Mouse (Mus musculus) stomach, embryonic 14.5 days (tissue): ENCODE measurements around the gene 4932415D10Rik. TPM values are rescaled to one million over a fixed set of nuclear protein-coding genes. Genes with fewer than 3 reads are reported as not detected.

ENCODE experiments used
- ATAC-seq: fragments of 200-750 bp; cut with Nextera tagmentation; 2 replicates; pipeline ENCODE4 v1.8.0; 2017; ENCODE audit warnings: low read depth, moderate TSS enrichment; ENCODE audit not compliant: insufficient number of reproducible peaks, insufficient read depth, low FRiP score
- H3K27ac ChIP-seq: fragments of 300-500 bp; sonication (generic); 2 replicates; pipeline ENCODE4 v1.5.1; 2014; ENCODE audit warnings: mild to moderate bottlenecking, low read length, moderate library complexity, mixed read lengths
- H3K27me3 ChIP-seq: fragments of 300-500 bp; sonication (generic); 2 replicates; pipeline ENCODE4 v1.6.1; 2014; ENCODE audit warnings: low read length, control low read depth, mixed read lengths; ENCODE audit not compliant: control insufficient read depth, insufficient read depth
- H3K36me3 ChIP-seq: fragments of 300-500 bp; sonication (generic); 2 replicates; pipeline ENCODE4 v1.6.1; 2014; ENCODE audit warnings: mild to moderate bottlenecking, control low read depth, low read length, moderate library complexity, mixed read lengths; ENCODE audit not compliant: control insufficient read depth, insufficient read depth
- H3K4me1 ChIP-seq: fragments of 300-500 bp; sonication (generic); 2 replicates; pipeline ENCODE4 v1.6.1; 2014; ENCODE audit warnings: low read length, control low read depth, mixed read lengths; ENCODE audit not compliant: control insufficient read depth, insufficient read depth
- H3K4me2 ChIP-seq: fragments of 300-500 bp; sonication (generic); replicated peaks from 2 replicates; pipeline ENCODE4 v1.6.1; 2014; ENCODE audit warnings: low read depth, low read length, control low read depth
- H3K4me3 ChIP-seq: fragments of 300-500 bp; sonication (generic); 2 replicates; pipeline ENCODE4 v1.5.1; 2014; ENCODE audit warnings: low read depth, low read length, control low read depth
- H3K9ac ChIP-seq: fragments of 300-500 bp; sonication (generic); replicated peaks from 2 replicates; pipeline ENCODE4 v1.6.1; 2014; ENCODE audit warnings: low read depth, mild to moderate bottlenecking, control low read depth, low read length, moderate library complexity, mixed read lengths
- H3K9me3 ChIP-seq: fragments of 300-500 bp; sonication (generic); 2 replicates; pipeline ENCODE4 v1.6.1; 2016; ENCODE audit warnings: low read depth, low read length, control low read depth; ENCODE audit not compliant: control insufficient read depth
- WGBS: fragments of 180-500 bp; shearing (Covaris S2); extraction: QIAGEN DNeasy Blood & Tissue Kit; methylation state at CpG from one replicate; pipeline ENCODE4 v1.1.7; 2014; 5-methylcytosine and 5-hydroxymethylcytosine counted together
- polyA plus RNA-seq: library from polyadenylated mRNA; unstranded; fragments of >200 nt; fragmentation: Nextera tagmentation; extraction: Ambion mirVana; gene quantifications from 2 replicates; pipeline ENCODE4 v1.2.1, GENCODE M21; 2014

Gene 4932415D10Rik
- polyA plus RNA-seq: not detected in 2 replicates

DNA sequence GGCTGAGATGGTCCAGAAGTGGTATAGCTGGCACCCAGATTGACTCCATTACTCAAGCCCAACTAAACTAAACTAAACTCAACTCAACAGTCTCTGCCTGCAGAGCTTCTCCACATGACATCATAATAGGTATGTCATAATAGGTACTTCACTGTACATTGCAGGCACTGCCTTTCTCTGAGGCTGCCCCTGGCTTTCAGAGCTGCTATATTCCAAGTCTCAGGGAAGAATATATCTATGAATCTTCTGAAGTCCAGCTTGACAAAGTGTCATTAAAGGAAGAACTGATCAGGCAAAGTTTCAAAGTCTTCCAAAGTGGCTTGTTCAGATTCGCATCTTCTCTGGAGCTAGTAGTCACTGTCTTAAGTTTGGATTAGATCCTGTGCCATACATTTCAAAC is at the start of gene 4932415D10Rik:
Gene 4932415D10Rik (minus strand): TSS at position 101 of the 400 bp plus-strand sequence.
- Histone ChIP-seq H3K27ac (no peak within 1 kb of the TSS), H3K4me3 (no peak within 1 kb of the TSS), H3K4me1 (no peaks in the 10 kb centered on the region), H3K4me2 (no peak within 1 kb of the TSS), H3K27me3 (no peaks in the 10 kb centered on the region), H3K9me3 (no peaks in the 10 kb centered on the region), H3K36me3 (no peaks in the 10 kb centered on the region), H3K9ac (no peak within 1 kb of the TSS)
- no peak for ATAC-seq
- 92% methylated on average over 1 of the region's 1 CpGs for WGBS

DNA sequence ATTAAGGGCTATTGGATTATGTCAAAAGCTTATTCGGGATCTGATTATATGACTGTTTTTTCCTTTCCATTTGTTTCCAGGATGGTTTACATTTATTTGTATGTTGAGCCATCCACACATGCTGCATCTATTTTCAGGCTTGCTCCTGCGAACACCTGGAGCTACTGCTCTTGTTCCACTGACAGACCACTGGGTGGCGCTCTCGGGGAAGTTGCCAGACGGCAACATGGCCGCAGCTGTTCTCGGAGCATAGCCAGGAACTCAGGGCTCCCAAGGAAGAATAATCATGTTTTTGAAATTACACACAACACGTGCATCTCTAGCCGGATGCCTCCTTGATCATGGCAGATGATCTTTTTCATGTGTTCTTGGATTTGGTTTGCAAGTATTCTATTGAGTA is 45.5 kb upstream of the 4932415D10Rik start:
- H3K9ac ChIP-seq: no peak overlapping the region
- no peak overlapping the region for H3K27ac ChIP-seq
- 87% methylated on average over 9 of the region's 9 CpGs for WGBS
- no peaks in the 10 kb centered on the region for H3K4me1 ChIP-seq
- no peak overlapping the region for H3K4me3 ChIP-seq
- no peak overlapping the region for H3K4me2 ChIP-seq
- ATAC-seq: no peak
- no peaks in the 10 kb centered on the region for H3K27me3 ChIP-seq
- peaks cover 20% of the 10 kb centered on the region; the same call in 1 of the 2 replicates for H3K9me3 ChIP-seq
- no peaks in the 10 kb centered on the region for H3K36me3 ChIP-seq

DNA sequence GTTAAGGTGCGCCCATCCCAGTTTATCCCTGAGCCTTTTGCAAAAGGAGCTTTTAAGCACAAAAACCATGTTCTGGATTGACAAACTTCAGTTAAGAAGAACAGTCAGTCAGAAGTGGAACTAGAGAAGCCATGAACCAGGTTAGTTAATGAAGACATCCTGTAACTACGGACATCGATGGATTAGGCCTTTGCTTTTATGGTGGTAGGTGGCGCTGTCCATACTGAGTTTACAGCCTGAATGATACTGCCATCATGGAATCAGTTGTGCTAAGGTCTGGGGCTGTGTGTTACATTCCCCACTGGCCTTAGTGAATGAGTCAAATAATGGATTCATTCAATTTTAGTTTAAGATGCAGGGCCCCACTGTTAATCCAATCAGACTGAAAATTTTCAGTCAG is 39.0 kb upstream of the 4932415D10Rik start:
- Histone ChIP-seq H3K4me2 (no peak overlapping the region), H3K27ac (no peak overlapping the region), H3K9me3 (peaks cover 5% of the 10 kb centered on the region; the same call in 1 of the 2 replicates), H3K4me3 (no peak overlapping the region), H3K27me3 (no peaks in the 10 kb centered on the region), H3K36me3 (no peaks in the 10 kb centered on the region), H3K9ac (no peak overlapping the region), H3K4me1 (no peaks in the 10 kb centered on the region)
- 96% methylated on average over 4 of the region's 4 CpGs for WGBS
- ATAC-seq: no peak

DNA sequence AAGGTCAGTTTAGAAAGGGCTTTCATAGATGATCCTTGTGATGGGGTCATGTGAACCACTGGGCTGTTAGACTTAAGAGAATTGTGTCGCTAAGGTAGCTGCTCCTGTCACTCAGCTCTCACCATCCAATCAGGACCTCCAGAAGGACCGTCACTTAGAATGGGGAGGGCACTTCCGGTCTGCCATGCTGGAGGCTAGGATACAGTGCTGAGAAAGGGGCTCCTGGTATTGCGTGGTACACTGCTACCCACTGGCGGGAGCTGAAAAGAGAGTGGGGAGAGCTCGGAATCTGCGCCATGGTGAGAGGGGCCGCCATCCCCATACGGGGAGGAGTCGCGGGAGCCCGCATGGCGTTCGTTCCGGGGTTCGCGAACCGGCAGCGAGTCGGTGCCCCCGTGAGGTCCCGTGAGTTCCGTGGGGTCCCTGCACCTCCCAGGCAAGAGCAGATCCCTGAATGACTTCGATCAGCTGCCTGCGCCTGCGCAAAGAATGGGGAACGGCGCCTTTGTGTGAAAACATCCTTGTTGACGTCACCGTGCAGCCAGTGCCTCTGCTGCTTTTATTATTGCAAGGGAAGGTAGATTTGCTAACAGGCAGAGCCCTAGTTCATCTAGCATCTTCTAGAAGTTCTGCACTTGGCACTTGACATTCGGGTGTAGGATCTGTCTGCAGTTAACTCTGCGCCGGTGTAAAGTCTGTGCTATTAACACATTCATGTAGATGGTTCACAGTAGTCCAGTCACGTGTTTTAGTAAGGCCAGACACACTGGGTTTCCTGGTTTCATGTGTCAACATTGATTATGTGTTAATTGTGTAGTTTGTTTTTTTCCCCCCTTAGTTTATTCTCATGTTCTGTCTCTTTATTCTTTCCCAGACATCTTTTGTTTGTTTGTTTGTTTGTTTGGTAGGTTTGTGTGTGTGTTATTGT is 38.0 kb upstream of the 4932415D10Rik start, which contains the start of gene Gm4924:
Gene Gm4924 (plus strand): TSS at position 173 of the 928 bp plus-strand sequence.
- Histone ChIP-seq H3K9ac (peak within 1 kb of the TSS; percentile 50), H3K9me3 (peaks cover 5% of the 10 kb centered on the region; the same call in 1 of the 2 replicates), H3K27me3 (no peaks in the 10 kb centered on the region), H3K4me2 (peak within 1 kb of the TSS; percentile 51), H3K36me3 (no peaks in the 10 kb centered on the region), H3K27ac (peak within 1 kb of the TSS; percentile 84), H3K4me1 (no peaks in the 10 kb centered on the region), H3K4me3 (peak within 1 kb of the TSS; percentile 57)
- peak; percentile 99 for ATAC-seq
- 4% methylated on average over 34 of the region's 34 CpGs for WGBS

DNA sequence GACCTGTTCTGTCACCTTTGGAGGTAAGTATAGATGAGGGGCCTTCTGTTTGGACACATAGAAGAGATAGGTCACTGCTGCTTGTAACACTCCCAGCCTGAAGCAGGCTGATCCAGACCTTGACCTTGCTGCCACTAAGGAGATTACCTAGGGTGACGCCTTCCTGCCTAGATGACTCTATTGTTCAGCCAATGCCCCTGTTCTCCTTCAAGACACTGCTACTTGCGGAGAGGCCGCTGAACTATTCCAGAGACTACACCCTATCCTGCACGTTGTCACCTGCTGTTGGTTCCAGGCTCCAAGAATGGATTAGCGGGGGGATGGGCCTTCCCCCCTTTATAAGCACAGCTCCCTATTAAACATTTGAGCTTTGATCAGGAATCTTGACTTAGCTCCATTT is 13.4 kb upstream of the 4932415D10Rik start:
- Histone ChIP-seq H3K27me3 (no peaks in the 10 kb centered on the region), H3K4me3 (no peak overlapping the region), H3K4me2 (no peak overlapping the region), H3K36me3 (no peaks in the 10 kb centered on the region), H3K27ac (no peak overlapping the region), H3K9me3 (no peaks in the 10 kb centered on the region), H3K4me1 (no peaks in the 10 kb centered on the region), H3K9ac (no peak overlapping the region)
- 75% methylated on average over 5 of the region's 5 CpGs for WGBS
- no peak for ATAC-seq

DNA sequence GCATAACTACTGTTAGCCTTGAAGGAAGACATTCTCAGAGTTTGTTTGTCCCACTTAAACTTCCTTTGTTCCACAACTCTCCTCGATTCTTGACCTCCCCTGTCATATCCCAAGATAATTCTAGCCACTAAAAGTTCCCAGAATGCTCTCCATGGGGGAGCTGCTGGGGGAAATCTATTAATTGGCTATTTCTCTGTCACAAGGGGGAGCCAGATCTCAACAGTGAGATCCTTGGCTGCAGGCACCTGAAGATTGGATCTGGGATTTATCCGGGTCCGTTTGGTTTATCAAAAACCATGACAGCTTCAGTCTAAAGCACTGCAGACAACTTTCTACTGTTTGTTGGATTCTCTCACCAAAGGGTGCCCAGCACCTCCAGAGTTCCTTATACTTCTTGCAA is 3.8 kb upstream of the 4932415D10Rik start:
- WGBS: 68% methylated on average over 3 of the region's 3 CpGs
- Histone ChIP-seq H3K9me3 (no peaks in the 10 kb centered on the region), H3K27me3 (no peaks in the 10 kb centered on the region)

DNA sequence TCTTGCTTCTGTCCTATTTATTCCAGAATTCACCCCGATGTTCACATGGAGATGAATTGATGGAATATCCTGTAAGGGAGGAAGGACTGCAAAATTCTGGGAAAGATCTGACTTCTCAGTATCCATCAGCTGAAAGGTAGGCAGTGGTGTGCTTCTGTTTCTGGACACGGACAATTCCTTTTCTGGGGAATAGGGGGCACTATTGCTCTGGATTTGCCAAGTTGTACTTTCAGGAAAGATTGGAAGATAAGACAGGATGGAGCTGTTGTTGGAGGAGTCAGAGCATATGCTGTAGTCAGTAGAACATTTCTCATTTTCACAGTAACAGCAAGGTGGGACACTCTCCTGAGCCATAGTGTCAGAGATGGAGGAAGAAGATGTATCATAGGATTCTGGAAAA is 19.9 kb downstream of the 4932415D10Rik start:
- Histone ChIP-seq H3K4me3 (no peak overlapping the region), H3K27ac (no peak overlapping the region), H3K4me1 (no peaks in the 10 kb centered on the region), H3K9me3 (no peaks in the 10 kb centered on the region), H3K9ac (no peak overlapping the region), H3K36me3 (no peaks in the 10 kb centered on the region), H3K27me3 (no peaks in the 10 kb centered on the region), H3K4me2 (no peak overlapping the region)
- ATAC-seq: no peak
- 45% methylated on average over 2 of the region's 2 CpGs for WGBS

More for the DNA sequence above, 3.8 kb upstream of the 4932415D10Rik start:
- Histone ChIP-seq H3K27ac (no peak overlapping the region), H3K36me3 (no peaks in the 10 kb centered on the region), H3K4me3 (no peak overlapping the region), H3K4me1 (no peaks in the 10 kb centered on the region), H3K4me2 (no peak overlapping the region), H3K9ac (no peak overlapping the region)
- no peak for ATAC-seq

DNA sequence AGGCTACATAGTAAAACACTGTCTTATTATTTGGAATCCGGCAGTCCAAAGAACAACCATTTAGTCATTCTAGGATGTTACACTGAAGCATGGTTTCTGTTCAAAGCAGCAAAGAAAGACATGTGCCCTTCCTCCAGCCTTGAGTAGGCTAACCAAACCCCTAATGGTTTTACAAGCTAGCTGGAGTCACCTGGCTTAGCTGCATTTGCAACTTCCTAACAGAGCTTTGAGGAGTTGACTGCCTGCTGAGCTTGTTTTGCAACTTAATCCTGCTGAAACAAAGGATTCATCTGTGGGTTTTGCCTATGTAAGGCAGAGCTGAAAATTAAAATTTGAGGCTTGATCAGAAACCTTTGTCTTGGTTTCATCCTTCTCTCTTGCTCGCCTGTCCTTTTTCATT is 59.1 kb downstream of the 4932415D10Rik start:
- WGBS: 86% methylated on average over 2 of the region's 2 CpGs
- no peaks in the 10 kb centered on the region for H3K4me1 ChIP-seq
- H3K27me3 ChIP-seq: no peaks in the 10 kb centered on the region
- no peak overlapping the region for H3K4me3 ChIP-seq
- no peak for ATAC-seq
- no peaks in the 10 kb centered on the region for H3K9me3 ChIP-seq
- H3K27ac ChIP-seq: no peak overlapping the region
- no peak overlapping the region for H3K9ac ChIP-seq
- H3K36me3 ChIP-seq: no peaks in the 10 kb centered on the region
- no peak overlapping the region for H3K4me2 ChIP-seq
